Mouse (Mus musculus): ENCODE measurements at regions not wholly inside any gene's neighbourhood (a gene's known extent, or its start where the extent isn't known, plus 50 kb on each side); places are given as distances from the start of the nearest gene placed in this dataset.

GRCm38 (mm10) chr16:78247189-78247588, 54.1 kb upstream of the Cxadr start:
- no peak for DNase-seq

GRCm38 (mm10) chr16:78242678-78243077, 58.6 kb upstream of the Cxadr start:
- no peak for DNase-seq

GRCm38 (mm10) chr16:78240152-78240551, 61.1 kb upstream of the Cxadr start:
- DNase-seq, result no peak

- DNase-seq, result peak; percentile 35
Observed at GRCm38 (mm10) chr16:78238052-78238701, 63.1 kb upstream of the Cxadr start.

GRCm38 (mm10) chr16:78237641-78238051, 63.6 kb upstream of the Cxadr start:
- DNase-seq, result no peak

GRCm38 (mm10) chr16:78236746-78237640, 64.3 kb upstream of the Cxadr start:
- DNase-seq, result no peak

- DNase-seq, result no peak
Observed at GRCm38 (mm10) chr16:78232205-78232604, 69.1 kb upstream of the Cxadr start.

GRCm38 (mm10) chr16:78229013-78229412, 72.3 kb upstream of the Cxadr start:
- DNase-seq, result no peak

- no peak for DNase-seq
Observed at GRCm38 (mm10) chr16:78222377-78222776, 78.9 kb upstream of the Cxadr start.

GRCm38 (mm10) chr16:78221781-78222180, 79.5 kb upstream of the Cxadr start:
- DNase-seq, result no peak

GRCm38 (mm10) chr16:78217633-78218032, 83.7 kb upstream of the Cxadr start:
- DNase-seq, result peak; percentile 20

GRCm38 (mm10) chr16:78216752-78217351, 84.4 kb upstream of the Cxadr start:
- no peak for DNase-seq

- no peak for DNase-seq
Observed at GRCm38 (mm10) chr16:78211687-78212086, 89.6 kb upstream of the Cxadr start.

GRCm38 (mm10) chr16:78208321-78208720, 93.0 kb upstream of the Cxadr start:
- no peak for DNase-seq

- no peak for DNase-seq
Observed at GRCm38 (mm10) chr16:78204332-78204731, 97.0 kb upstream of the Cxadr start.

GRCm38 (mm10) chr16:78200044-78200830, 101.1 kb upstream of the Cxadr start:
- no peak for DNase-seq

GRCm38 (mm10) chr16:78199252-78199651, 102.0 kb upstream of the Cxadr start:
- DNase-seq, result no peak

- peak; percentile 73 for DNase-seq
Observed at GRCm38 (mm10) chr16:78198642-78199121, 102.6 kb upstream of the Cxadr start.

GRCm38 (mm10) chr16:78197252-78197896, 103.9 kb upstream of the Cxadr start:
- peak; percentile 73 for DNase-seq

GRCm38 (mm10) chr16:78170627-78171605, 130.4 kb upstream of the Cxadr start:
- DNase-seq, result no peak

- no peak for DNase-seq
Observed at GRCm38 (mm10) chr16:78156876-78157232, 144.4 kb upstream of the Cxadr start.

All from right cerebral cortex, postnatal 25 days (tissue).